Mouse (Mus musculus) heart, embryonic 14.5 days (tissue): ENCODE measurements around the gene Gsta2. TPM values are rescaled to one million over a fixed set of nuclear protein-coding genes. Genes with fewer than 3 reads are reported as not detected.
"Not testable (repeated sequence)": the region's sequence is repeated elsewhere in the genome, so short reads cannot be mapped to it uniquely, and the experiment has no call there.

Experiments
- ATAC-seq: fragments of 200-750 bp; cut with Nextera tagmentation; 2 replicates; pipeline ENCODE4 v1.8.0; 2017; ENCODE audit warnings: low read depth, moderate TSS enrichment; ENCODE audit not compliant: insufficient number of reproducible peaks, insufficient read depth, low FRiP score
- H3K27ac ChIP-seq, 2 experiments: fragments of 200-500 bp in 1 of 2; fragments of 300-500 bp in 1 of 2; sonication (generic) in 1 of 2; replicated peaks in 1 of 2; 2 replicates each; pipeline ENCODE4 v1.5.1; 2012 to 2014; ENCODE audit warnings: low read depth in 2 of 2, low read length in 2 of 2, control low read depth in 1 of 2, mild to moderate bottlenecking in 1 of 2, mixed read lengths in 1 of 2; ENCODE audit not compliant: control insufficient read depth in 1 of 2, insufficient read depth in 1 of 2
- H3K27me3 ChIP-seq: fragments of 300-500 bp; sonication (generic); 2 replicates; pipeline ENCODE4 v1.6.1; 2014; ENCODE audit warnings: mild to moderate bottlenecking, low read length, control low read depth; ENCODE audit not compliant: control insufficient read depth, insufficient read depth
- H3K36me3 ChIP-seq: fragments of 300-500 bp; sonication (generic); 2 replicates; pipeline ENCODE4 v1.6.1; 2014; ENCODE audit warnings: mild to moderate bottlenecking, control low read depth, low read length, mixed read lengths; ENCODE audit not compliant: control insufficient read depth, insufficient read depth
- H3K4me1 ChIP-seq, 2 experiments: fragments of 200-500 bp in 1 of 2; fragments of 300-500 bp in 1 of 2; sonication (generic) in 1 of 2; 2 replicates each; pipeline ENCODE4 v1.6.1; 2012 to 2014; ENCODE audit warnings: low read length in 2 of 2, control low read depth in 1 of 2, mixed read lengths in 1 of 2; ENCODE audit not compliant: control insufficient read depth in 2 of 2, insufficient read depth in 2 of 2
- H3K4me2 ChIP-seq: fragments of 300-500 bp; sonication (generic); 2 replicates; pipeline ENCODE4 v1.6.1; 2014; ENCODE audit warnings: mild to moderate bottlenecking, low read length
- H3K4me3 ChIP-seq, 2 experiments: fragments of 200-500 bp in 1 of 2; fragments of 300-500 bp in 1 of 2; sonication (generic) in 1 of 2; 2 replicates each; pipeline ENCODE4 v1.5.1; 2012 to 2014; ENCODE audit warnings: low read length in 2 of 2, mild to moderate bottlenecking in 2 of 2, control low read depth in 1 of 2, low read depth in 1 of 2, moderate library complexity in 1 of 2; ENCODE audit not compliant: control insufficient read depth in 1 of 2, insufficient read depth in 1 of 2
- H3K9ac ChIP-seq: fragments of 300-500 bp; sonication (generic); 2 replicates; pipeline ENCODE4 v1.6.1; 2014; ENCODE audit warnings: mild to moderate bottlenecking, low read length
- H3K9me3 ChIP-seq: fragments of 300-500 bp; sonication (generic); 2 replicates; pipeline ENCODE4 v1.6.1; 2016; ENCODE audit warnings: low read length, control low read depth; ENCODE audit not compliant: control insufficient read depth
- WGBS: fragments of 180-500 bp; shearing (Covaris S2); extraction: QIAGEN DNeasy Blood & Tissue Kit; methylation state at CpG from one replicate; pipeline ENCODE4 v1.1.7; 2014; 5-methylcytosine and 5-hydroxymethylcytosine counted together
- polyA plus RNA-seq: library from polyadenylated mRNA; unstranded; fragments of >200 nt; fragmentation: Nextera tagmentation; extraction: Ambion mirVana; gene quantifications from 2 replicates; pipeline ENCODE4 v1.2.1, GENCODE M21; 2014

Gsta2 gene
- polyA plus RNA-seq, 1 experiment from 2014 or later, result not detected

DNA sequence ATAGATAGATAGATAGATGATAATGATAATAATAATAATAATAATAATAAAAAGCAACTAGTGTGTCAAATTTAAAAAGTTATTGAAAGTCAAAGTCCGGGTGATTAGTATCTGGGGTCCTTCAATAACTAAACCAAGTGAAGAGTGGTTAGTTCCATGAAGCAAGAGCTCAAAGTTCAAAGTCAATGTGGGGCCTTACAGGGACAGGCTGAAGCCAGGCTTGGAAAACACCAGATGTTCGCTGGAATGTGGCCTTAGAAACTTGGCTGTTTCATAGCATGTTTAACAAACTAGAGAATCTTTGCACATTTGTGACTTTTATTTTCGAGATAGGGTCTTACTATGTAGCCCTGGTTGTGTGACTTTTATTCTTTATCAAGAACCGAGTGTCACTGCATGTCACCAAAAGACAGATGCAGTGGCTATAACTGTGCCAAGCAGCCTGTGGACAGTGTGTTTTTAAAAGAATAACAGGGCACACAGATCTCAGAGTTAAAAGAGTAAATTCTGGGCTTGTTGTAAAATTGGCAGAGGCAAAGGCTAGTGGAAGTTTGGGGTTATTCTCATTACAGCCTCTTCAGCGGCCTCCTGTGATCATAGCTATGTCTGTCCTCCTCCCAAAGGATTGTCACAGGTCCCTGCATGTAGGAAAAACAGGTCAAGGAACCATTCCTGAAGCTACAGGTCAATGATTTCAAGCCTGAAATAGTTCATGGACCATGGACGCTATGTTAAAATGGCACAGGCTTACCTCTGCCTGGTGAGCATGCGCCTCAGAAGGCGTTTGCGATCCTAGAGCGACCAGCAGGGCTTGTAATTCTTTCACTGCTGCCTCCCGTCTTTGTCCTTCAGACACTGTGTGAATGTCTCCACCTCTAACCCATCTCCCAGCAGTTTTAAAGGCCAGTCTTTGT, 666 bp downstream of the Gsta2 start:
- no peak overlapping the region for H3K9ac ChIP-seq
- H3K27ac ChIP-seq, result no peak overlapping the region
- no peak overlapping the region for H3K4me2 ChIP-seq
- no peak for ATAC-seq
- H3K9me3 ChIP-seq, result no peaks in the 10 kb centered on the region
- H3K4me1 ChIP-seq, result no peaks in the 10 kb centered on the region
- H3K27me3 ChIP-seq, result no peaks in the 10 kb centered on the region
- 68% methylated on average over 11 of the region's 11 CpGs for WGBS
- H3K4me3 ChIP-seq, result no peak overlapping the region
- no peaks in the 10 kb centered on the region for H3K36me3 ChIP-seq

DNA sequence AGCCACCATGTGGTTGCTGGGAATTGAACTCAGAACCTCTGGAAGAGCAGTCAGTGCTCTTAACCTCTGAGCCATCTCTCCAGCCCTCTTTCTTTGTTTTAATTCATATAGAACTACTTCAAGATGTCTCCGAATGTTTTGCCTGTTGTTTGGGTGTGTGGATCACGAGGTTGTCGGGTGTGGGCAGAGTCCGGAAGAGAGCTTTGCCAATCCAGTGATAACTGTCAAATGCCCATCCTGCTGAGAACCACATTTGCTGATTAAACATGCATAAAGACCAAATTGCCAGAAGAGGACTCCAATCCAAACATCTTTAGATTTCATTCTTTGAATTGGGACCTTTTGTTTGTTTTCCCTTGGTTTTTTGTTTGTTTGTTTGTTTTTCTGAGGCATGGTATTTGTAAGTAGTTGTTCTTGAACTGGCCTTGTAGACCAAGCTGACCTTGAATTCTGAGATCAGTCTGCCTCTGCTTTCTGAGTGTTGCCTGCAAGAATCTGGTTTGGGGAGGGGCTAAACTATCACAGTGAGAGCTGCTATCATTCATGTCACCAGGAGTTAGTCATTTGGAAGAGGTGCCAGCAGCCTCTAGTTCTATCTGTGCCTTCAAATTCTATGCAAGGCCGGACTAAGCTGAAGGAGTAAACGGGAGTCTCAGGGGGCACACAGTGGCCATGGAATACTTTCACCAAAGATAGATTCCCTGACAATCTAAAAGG, 3.9 kb downstream of the Gsta2 start:
- H3K27me3 ChIP-seq, result no peaks in the 10 kb centered on the region
- H3K4me3 ChIP-seq, result no peak overlapping the region
- H3K27ac ChIP-seq, result no peak overlapping the region
- H3K9me3 ChIP-seq, result no peaks in the 10 kb centered on the region
- 65% methylated on average over 6 of the region's 6 CpGs for WGBS
- H3K36me3 ChIP-seq, result no peaks in the 10 kb centered on the region
- ATAC-seq, result no peak
- H3K4me2 ChIP-seq, result no peak overlapping the region
- H3K9ac ChIP-seq, result no peak overlapping the region
- no peaks in the 10 kb centered on the region for H3K4me1 ChIP-seq

DNA sequence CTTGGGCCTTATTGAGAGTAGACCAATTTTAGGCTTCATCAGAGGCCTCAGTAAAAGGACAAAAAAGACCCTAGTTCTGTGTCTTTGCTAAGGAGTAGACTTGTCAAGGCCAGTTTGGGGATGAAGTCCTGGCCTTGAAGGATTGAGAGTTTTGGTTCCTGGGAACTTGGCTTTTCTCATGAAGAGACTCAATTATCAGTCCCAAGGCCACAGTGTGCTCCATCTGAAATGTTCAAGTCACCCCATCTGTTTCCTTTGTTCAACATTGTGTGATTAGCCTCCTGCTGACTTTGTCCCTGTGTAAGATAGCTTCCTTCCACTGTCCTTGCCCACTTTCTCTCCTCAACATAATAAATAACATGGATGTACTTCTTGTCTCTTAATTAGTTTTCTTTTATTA, 5.6 kb downstream of the Gsta2 start:
- H3K9ac ChIP-seq, ATAC-seq, H3K36me3 ChIP-seq, H3K27me3 ChIP-seq, H3K4me2 ChIP-seq, H3K4me3 ChIP-seq, H3K9me3 ChIP-seq, H3K27ac ChIP-seq, H3K4me1 ChIP-seq: not testable (repeated sequence)

DNA sequence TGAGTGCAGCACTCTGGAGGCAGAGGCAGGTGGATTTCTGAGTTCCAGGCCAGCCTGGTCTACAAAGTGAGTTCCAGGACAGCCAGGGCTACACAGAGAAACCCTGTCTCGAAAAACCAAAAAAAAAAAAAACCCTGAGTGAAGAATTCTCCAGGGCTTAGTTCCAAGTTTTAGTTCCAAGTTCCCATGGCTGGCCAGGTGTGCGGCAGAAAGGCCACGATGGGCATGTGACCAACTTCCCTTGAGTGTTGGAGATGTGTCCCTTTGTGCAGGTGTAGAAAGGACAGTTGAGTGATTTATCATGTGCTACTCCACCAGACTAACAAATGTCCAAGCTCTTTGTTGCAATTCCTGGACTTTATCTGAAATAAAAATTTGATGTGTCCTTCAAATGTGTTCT, 6.4 kb downstream of the Gsta2 start:
- not testable (repeated sequence) for H3K9ac ChIP-seq, H3K27me3 ChIP-seq, H3K27ac ChIP-seq, H3K36me3 ChIP-seq, H3K4me2 ChIP-seq, H3K4me1 ChIP-seq, H3K9me3 ChIP-seq, H3K4me3 ChIP-seq, ATAC-seq
- 85% methylated on average over 3 of the region's 3 CpGs for whole genome bisulfite sequencing

DNA sequence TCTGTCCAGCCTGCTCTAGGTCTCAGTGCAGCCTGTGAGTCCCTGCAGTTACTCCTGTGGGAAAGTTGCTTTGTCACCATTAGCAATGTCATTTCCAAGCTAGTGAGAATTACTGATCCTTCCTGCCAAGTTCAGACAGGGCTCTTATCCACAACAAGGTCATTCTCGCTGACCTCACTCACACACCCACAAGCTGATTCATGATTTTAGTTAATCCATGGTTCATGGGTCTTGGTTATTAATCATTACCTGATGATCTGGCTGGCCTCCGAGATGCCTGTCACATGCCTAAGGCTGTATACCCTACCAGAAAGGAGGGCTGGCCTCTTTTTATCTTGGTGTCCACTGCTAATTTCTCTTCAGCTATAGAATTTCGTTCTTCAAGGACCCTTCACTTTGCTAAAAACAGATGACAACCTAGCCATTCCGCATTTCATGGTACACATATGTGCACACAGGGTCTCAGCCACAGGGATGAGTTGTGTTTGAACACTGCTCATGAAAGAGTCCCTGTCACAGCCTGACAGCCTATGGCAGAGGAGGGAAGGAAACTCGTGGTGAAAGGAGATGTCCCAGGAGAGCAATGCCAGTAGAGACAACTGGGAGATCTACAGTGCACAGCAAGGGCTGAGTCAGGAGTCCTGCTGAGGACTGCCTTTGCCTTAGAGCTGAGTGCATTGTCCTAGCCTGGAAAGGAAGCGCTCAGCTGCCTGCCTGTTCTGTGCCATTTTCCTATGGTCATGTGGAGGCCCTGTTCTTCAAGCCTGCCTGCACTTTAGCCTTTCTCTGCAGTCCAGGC, 7.2 kb downstream of the Gsta2 start:
- H3K36me3 ChIP-seq, ATAC-seq, H3K9me3 ChIP-seq, H3K4me2 ChIP-seq, H3K9ac ChIP-seq, H3K4me1 ChIP-seq, H3K27ac ChIP-seq, H3K27me3 ChIP-seq, H3K4me3 ChIP-seq: not testable (repeated sequence)
- 58% methylated on average over 6 of the region's 6 CpGs for WGBS

DNA sequence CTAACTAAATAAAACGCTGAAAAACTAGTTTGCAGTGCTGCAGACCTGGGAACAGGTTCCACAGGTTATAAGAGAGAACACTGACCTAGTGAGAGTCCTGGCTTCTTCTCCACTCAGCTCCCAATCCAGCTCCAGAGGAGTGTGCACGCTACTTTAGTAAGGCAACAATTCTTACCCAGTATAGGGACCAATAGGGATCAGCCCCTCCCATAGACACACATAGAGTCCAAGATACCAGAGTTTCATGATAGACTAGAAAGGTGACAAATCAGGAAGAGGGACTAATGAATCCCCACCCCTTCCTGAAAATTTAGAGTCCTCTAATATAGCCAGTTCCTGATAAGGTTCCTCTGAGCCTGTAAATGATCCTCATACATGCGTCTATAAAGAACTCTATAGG, 8.6 kb downstream of the Gsta2 start:
- 53% methylated on average over 3 of the region's 3 CpGs for WGBS
- no peaks in the 10 kb centered on the region for H3K27me3 ChIP-seq
- no peak overlapping the region for H3K4me2 ChIP-seq
- H3K4me1 ChIP-seq, result no peaks in the 10 kb centered on the region
- no peaks in the 10 kb centered on the region for H3K36me3 ChIP-seq
- no peak overlapping the region for H3K9ac ChIP-seq
- ATAC-seq, result no peak
- H3K9me3 ChIP-seq, result no peaks in the 10 kb centered on the region
- no peak overlapping the region for H3K27ac ChIP-seq
- no peak overlapping the region for H3K4me3 ChIP-seq

DNA sequence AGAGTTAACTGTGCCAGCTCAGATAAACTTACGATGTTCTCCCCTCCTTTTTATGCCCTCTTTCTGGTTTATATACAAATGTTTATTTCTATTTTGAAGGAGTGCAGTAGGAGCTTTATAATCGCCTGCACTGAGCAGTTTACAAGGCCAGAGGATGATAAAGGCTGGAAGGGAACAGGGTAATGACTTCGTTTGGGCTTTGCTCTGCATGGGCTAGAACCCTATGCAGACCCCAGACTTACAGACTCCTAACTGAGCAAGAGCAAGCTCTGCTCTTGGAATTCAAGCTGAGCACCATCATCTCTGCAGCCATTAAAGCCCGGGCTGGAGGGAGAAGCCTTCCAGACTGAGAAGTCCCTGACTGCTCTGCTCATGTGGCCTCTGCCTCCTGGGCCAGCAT, 10.4 kb downstream of the Gsta2 start:
- H3K27ac ChIP-seq, ATAC-seq, H3K36me3 ChIP-seq, H3K27me3 ChIP-seq, H3K4me1 ChIP-seq, H3K9me3 ChIP-seq, H3K9ac ChIP-seq, H3K4me3 ChIP-seq, H3K4me2 ChIP-seq: not testable (repeated sequence)
- WGBS, result 61% methylated on average over 3 of the region's 4 CpGs
